Mouse (Mus musculus): ENCODE data around the gene 3110009E18Rik. TPM values are rescaled to one million over a fixed set of nuclear protein-coding genes. Genes with fewer than 3 reads are reported as not detected.

Gene 3110009E18Rik
- total and polyA plus RNA-seq, 3 experiments, result 15.1 to 16.5 TPM; not detected in 1

- Histone ChIP-seq H3K9me3 (replicated peaks; ENCODE audit: insufficient read depth, low read length) (no peaks in the 10 kb centered on the region), H3K9ac (ENCODE audit: control insufficient read depth, low read depth, low read length, poor library complexity, severe bottlenecking) (no peak overlapping the region), H3K4me1 (ENCODE audit: control insufficient read depth in 1 of 2, insufficient read depth in 2 of 2, low read length in 2 of 2) (no peaks in the 10 kb centered on the region), H3K27me3 (ENCODE audit: control insufficient read depth in 1 of 2, insufficient read depth in 2 of 2, low read length in 2 of 2) (no peaks in the 10 kb centered on the region), H3K27ac (ENCODE audit: control insufficient read depth, low read depth, low read length) (no peak overlapping the region), H3K4me3 (ENCODE audit: control insufficient read depth in 1 of 2, insufficient read depth in 1 of 2, low read depth in 2 of 2, low read length in 2 of 2) (no peak overlapping the region), H3K36me3 (ENCODE audit: control insufficient read depth in 1 of 2, insufficient read depth in 2 of 2, low read length in 2 of 2) (no peaks in the 10 kb centered on the region), H3K79me2 (ENCODE audit: control insufficient read depth, insufficient read depth, low read length, poor library complexity) (no peaks in the 10 kb centered on the region)
- DNase-seq (ENCODE audit: low read depth, low spot score), result no peak
- TF ChIP-seq RCOR1 (IDR thresholded peaks at IDR 0.05; ENCODE audit: low read depth, low read length) (no peak), MAZ (IDR thresholded peaks at IDR 0.05; ENCODE audit: low read depth, low read length) (no peak), USF1 (IDR thresholded peaks at IDR 0.05; ENCODE audit: low read depth, low read length) (no peak), TAL1 (IDR thresholded peaks at IDR 0.05; ENCODE audit: low read length) (no peak), CTCF (IDR thresholded peaks at IDR 0.05 in 2 of 3, conservative IDR thresholded peaks at IDR 0.05 in 1 of 3; ENCODE audit: control insufficient read depth in 1 of 3, insufficient read depth in 1 of 3, low read depth in 2 of 3, low read length in 3 of 3, poor library complexity in 1 of 3, severe bottlenecking in 1 of 3) (no peak), MYC (IDR thresholded peaks at IDR 0.05; ENCODE audit: low read depth, low read length) (no peak), ZC3H11A (IDR thresholded peaks at IDR 0.05; ENCODE audit: low read depth, low read length) (no peak), GABPA (IDR thresholded peaks at IDR 0.05; ENCODE audit: low read depth, low read length) (no peak), ZNF384 (IDR thresholded peaks at IDR 0.05; ENCODE audit: low read depth, low read length) (no peak), E2F4 (IDR thresholded peaks at IDR 0.05; ENCODE audit: borderline replicate concordance, low read depth, low read length) (no peak), ETS1 (IDR thresholded peaks at IDR 0.05; ENCODE audit: low read depth, low read length) (no peak), MEF2A (IDR thresholded peaks at IDR 0.05; ENCODE audit: extremely low read depth, insufficient replicate concordance, low read depth, low read length, poor library complexity, severe bottlenecking) (no peak), SIN3A (IDR thresholded peaks at IDR 0.05; ENCODE audit: low read length) (no peak), BHLHE40 (IDR thresholded peaks at IDR 0.05; ENCODE audit: borderline replicate concordance, low read depth, low read length) (no peak), CHD1 (IDR thresholded peaks at IDR 0.05; ENCODE audit: low read depth, low read length) (no peak), NRF1 (IDR thresholded peaks at IDR 0.05; ENCODE audit: insufficient read depth, low read depth, low read length, poor library complexity, severe bottlenecking) (no peak), MYB (IDR thresholded peaks at IDR 0.05; ENCODE audit: low read depth, low read length) (no peak), ELF1 (IDR thresholded peaks at IDR 0.05; ENCODE audit: low read depth, low read length) (no peak), MAFK (IDR thresholded peaks at IDR 0.05; ENCODE audit: borderline replicate concordance, low read depth, low read length) (no peak)
Observed at GRCm38 (mm10) chr1:120177141-120177540, 56.2 kb downstream of the 3110009E18Rik start.

- Histone ChIP-seq H3K4me1 (ENCODE audit: control insufficient read depth in 1 of 2, insufficient read depth in 2 of 2, low read length in 2 of 2) (no peaks in the 10 kb centered on the region), H3K4me3 (ENCODE audit: control insufficient read depth in 1 of 2, insufficient read depth in 1 of 2, low read depth in 2 of 2, low read length in 2 of 2) (no peak overlapping the region), H3K9ac (ENCODE audit: control insufficient read depth, low read depth, low read length, poor library complexity, severe bottlenecking) (no peak overlapping the region), H3K9me3 (replicated peaks; ENCODE audit: insufficient read depth, low read length) (no peaks in the 10 kb centered on the region), H3K27me3 (ENCODE audit: control insufficient read depth in 1 of 2, insufficient read depth in 2 of 2, low read length in 2 of 2) (no peaks in the 10 kb centered on the region), H3K27ac (ENCODE audit: control insufficient read depth, low read depth, low read length) (no peak overlapping the region), H3K79me2 (ENCODE audit: control insufficient read depth, insufficient read depth, low read length, poor library complexity) (no peaks in the 10 kb centered on the region), H3K36me3 (ENCODE audit: control insufficient read depth in 1 of 2, insufficient read depth in 2 of 2, low read length in 2 of 2) (no peaks in the 10 kb centered on the region)
- no peak for DNase-seq (ENCODE audit: low read depth, low spot score)
- TF ChIP-seq MYC (IDR thresholded peaks at IDR 0.05; ENCODE audit: low read depth, low read length), result no peak
- TF ChIP-seq CHD2 (IDR thresholded peaks at IDR 0.05; ENCODE audit: low read length), result no peak
- no peak for TF ChIP-seq POLR2AphosphoS2 (IDR thresholded peaks at IDR 0.05; ENCODE audit: low read length)
- TF ChIP-seq USF2 (IDR thresholded peaks at IDR 0.05; ENCODE audit: borderline replicate concordance in 1 of 2, insufficient read depth in 1 of 2, low read depth in 1 of 2, low read length in 2 of 2), result no peak
- no peak for TF ChIP-seq MXI1 (IDR thresholded peaks at IDR 0.05; ENCODE audit: low read depth, low read length)
- no peak for TF ChIP-seq ZKSCAN1 (IDR thresholded peaks at IDR 0.05; ENCODE audit: low read depth, low read length)
- no peak for TF ChIP-seq SMC3 (IDR thresholded peaks at IDR 0.05; ENCODE audit: low read depth, low read length)
- TF ChIP-seq HCFC1 (IDR thresholded peaks at IDR 0.05; ENCODE audit: low read depth, low read length), result no peak
- TF ChIP-seq KAT2A (conservative IDR thresholded peaks at IDR 0.05; ENCODE audit: low read depth, low read length), result no peak
- TF ChIP-seq UBTF (IDR thresholded peaks at IDR 0.05; ENCODE audit: borderline replicate concordance, insufficient read depth, low read depth, low read length), result no peak
- TF ChIP-seq USF1 (IDR thresholded peaks at IDR 0.05; ENCODE audit: low read depth, low read length), result no peak
- no peak for TF ChIP-seq MAX (IDR thresholded peaks at IDR 0.05; ENCODE audit: low read length)
- TF ChIP-seq MEF2A (IDR thresholded peaks at IDR 0.05; ENCODE audit: extremely low read depth, insufficient replicate concordance, low read depth, low read length, poor library complexity, severe bottlenecking), result no peak
- no peak for TF ChIP-seq CHD1 (IDR thresholded peaks at IDR 0.05; ENCODE audit: low read depth, low read length)
- no peak for TF ChIP-seq POLR2AphosphoS5 (IDR thresholded peaks at IDR 0.05; ENCODE audit: borderline replicate concordance, low read depth, low read length)
- TF ChIP-seq ZMIZ1 (IDR thresholded peaks at IDR 0.05; ENCODE audit: low read depth, low read length), result no peak
- no peak for TF ChIP-seq TCF12 (IDR thresholded peaks at IDR 0.05; ENCODE audit: low read depth, low read length)
Observed at GRCm38 (mm10) chr1:120186204-120186603, 65.2 kb downstream of the 3110009E18Rik start.
